Mouse (Mus musculus): ENCODE results near the gene Abr. TPM values are rescaled to one million over a fixed set of nuclear protein-coding genes. Genes with fewer than 3 reads are reported as not detected.
A peak's percentile ranks its signal among the peaks of the same experiment; 100 is the strongest.

The Abr gene
- polyA plus RNA-seq, 1 experiment from 2014 or later = 93.5 TPM

GRCm38 (mm10) chr11:76478676-76479655 lies 143.1 kb downstream of the Abr start:
- WGBS = 90% methylated on average over 13 of the region's 13 CpGs
- H3K27ac ChIP-seq = no peak overlapping the region
- peaks cover 39% of the 10 kb centered on the region for H3K36me3 ChIP-seq
- no peak for ATAC-seq
- peaks cover 35% of the 10 kb centered on the region for H3K4me1 ChIP-seq (replicated peaks)
- H3K9me3 ChIP-seq = no peaks in the 10 kb centered on the region
- H3K4me3 ChIP-seq (replicated peaks) = no peak overlapping the region
- no peak overlapping the region for H3K9ac ChIP-seq (replicated peaks)
- no peak overlapping the region for H3K4me2 ChIP-seq (replicated peaks)
- no peaks in the 10 kb centered on the region for H3K27me3 ChIP-seq

DNA sequence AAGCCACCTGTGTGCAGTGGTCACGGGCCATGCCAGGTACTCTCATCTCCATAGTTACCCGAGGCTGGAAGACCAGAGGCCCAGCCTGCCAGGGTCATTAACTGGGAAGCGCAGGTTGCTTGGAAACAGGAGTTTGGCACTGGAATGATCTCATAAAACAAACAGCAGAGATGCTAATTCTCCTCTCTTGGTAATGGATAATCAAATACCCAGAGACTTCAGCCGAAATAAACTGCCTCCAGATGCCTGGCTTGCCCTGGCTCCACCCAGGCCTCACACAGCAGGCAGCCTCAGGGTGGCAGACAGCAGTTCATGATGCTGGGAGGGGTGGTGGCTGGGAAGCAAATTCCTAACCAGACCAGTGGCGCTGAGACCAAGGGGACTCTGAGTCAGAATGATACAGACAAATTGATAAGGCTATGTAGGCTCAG lies 145.0 kb downstream of the Abr start:
- H3K27ac ChIP-seq = peak overlapping the region; percentile 44
- no peaks in the 10 kb centered on the region for H3K9me3 ChIP-seq
- no peak overlapping the region for H3K4me2 ChIP-seq (replicated peaks)
- no peak overlapping the region for H3K4me3 ChIP-seq (replicated peaks)
- H3K4me1 ChIP-seq (replicated peaks) = peaks cover 33% of the 10 kb centered on the region
- H3K27me3 ChIP-seq = no peaks in the 10 kb centered on the region
- 40% methylated on average over 5 of the region's 5 CpGs for WGBS
- peaks cover 39% of the 10 kb centered on the region for H3K36me3 ChIP-seq
- no peak overlapping the region for H3K9ac ChIP-seq (replicated peaks)
- ATAC-seq = no peak

GRCm38 (mm10) chr11:76476376-76477094 lies 145.6 kb downstream of the Abr start:
- peaks cover 36% of the 10 kb centered on the region for H3K36me3 ChIP-seq
- no peaks in the 10 kb centered on the region for H3K9me3 ChIP-seq
- 83% methylated on average over 8 of the region's 8 CpGs for WGBS
- peak overlapping the region; percentile 44 for H3K27ac ChIP-seq
- H3K9ac ChIP-seq (replicated peaks) = 0 out of 2 replicates have a peak overlapping the region, but pooled peaks have one; percentile 28
- peaks cover 39% of the 10 kb centered on the region for H3K4me1 ChIP-seq (replicated peaks)
- H3K4me2 ChIP-seq (replicated peaks) = no peak overlapping the region
- no peak overlapping the region for H3K4me3 ChIP-seq (replicated peaks)
- no peaks in the 10 kb centered on the region for H3K27me3 ChIP-seq
- ATAC-seq = no peak

GRCm38 (mm10) chr11:76472617-76473016 lies 149.5 kb downstream of the Abr start:
- peak overlapping the region; percentile 41 for H3K4me2 ChIP-seq (replicated peaks)
- no peaks in the 10 kb centered on the region for H3K9me3 ChIP-seq
- 15% methylated on average over 5 of the region's 5 CpGs for WGBS
- peak; percentile 46 for ATAC-seq
- no peaks in the 10 kb centered on the region for H3K27me3 ChIP-seq
- H3K9ac ChIP-seq (replicated peaks) = peak overlapping the region; percentile 39; the same call in 1 of the 2 replicates
- peaks cover 71% of the 10 kb centered on the region for H3K4me1 ChIP-seq (replicated peaks)
- H3K36me3 ChIP-seq = peaks cover 13% of the 10 kb centered on the region
- 0 out of 2 replicates have a peak overlapping the region, but pooled peaks have one; percentile 5 for H3K4me3 ChIP-seq (replicated peaks)
- H3K27ac ChIP-seq = peak overlapping the region; percentile 89

- peaks cover 6% of the 10 kb centered on the region; the same call in 1 of the 2 replicates for H3K36me3 ChIP-seq
- 0 out of 2 replicates have a peak, but pooled peaks have one; percentile 7 for ATAC-seq
- H3K4me1 ChIP-seq (replicated peaks) = peaks cover 86% of the 10 kb centered on the region
- H3K4me3 ChIP-seq (replicated peaks) = no peak overlapping the region
- peak overlapping the region; percentile 25; the same call in 1 of the 2 replicates for H3K9ac ChIP-seq (replicated peaks)
- 49% methylated on average over 11 of the region's 11 CpGs for WGBS
- peak overlapping the region; percentile 96 for H3K27ac ChIP-seq
- peak overlapping the region; percentile 19; the same call in 1 of the 2 replicates for H3K4me2 ChIP-seq (replicated peaks)
- H3K9me3 ChIP-seq = no peaks in the 10 kb centered on the region
- no peaks in the 10 kb centered on the region for H3K27me3 ChIP-seq
Measured at GRCm38 (mm10) chr11:76469311-76469998, 152.7 kb downstream of the Abr start.

GRCm38 (mm10) chr11:76468347-76468746 lies 153.8 kb downstream of the Abr start:
- Histone ChIP-seq H3K9me3 (no peaks in the 10 kb centered on the region), H3K4me1 (replicated peaks) (peaks cover 94% of the 10 kb centered on the region), H3K9ac (replicated peaks) (peak overlapping the region; percentile 84), H3K4me3 (replicated peaks) (peak overlapping the region; percentile 48), H3K27ac (peak overlapping the region; percentile 96), H3K27me3 (no peaks in the 10 kb centered on the region), H3K36me3 (peaks cover 16% of the 10 kb centered on the region), H3K4me2 (replicated peaks) (peak overlapping the region; percentile 73)
- 2% methylated on average over 6 of the region's 6 CpGs for WGBS
- ATAC-seq = peak; percentile 76

DNA sequence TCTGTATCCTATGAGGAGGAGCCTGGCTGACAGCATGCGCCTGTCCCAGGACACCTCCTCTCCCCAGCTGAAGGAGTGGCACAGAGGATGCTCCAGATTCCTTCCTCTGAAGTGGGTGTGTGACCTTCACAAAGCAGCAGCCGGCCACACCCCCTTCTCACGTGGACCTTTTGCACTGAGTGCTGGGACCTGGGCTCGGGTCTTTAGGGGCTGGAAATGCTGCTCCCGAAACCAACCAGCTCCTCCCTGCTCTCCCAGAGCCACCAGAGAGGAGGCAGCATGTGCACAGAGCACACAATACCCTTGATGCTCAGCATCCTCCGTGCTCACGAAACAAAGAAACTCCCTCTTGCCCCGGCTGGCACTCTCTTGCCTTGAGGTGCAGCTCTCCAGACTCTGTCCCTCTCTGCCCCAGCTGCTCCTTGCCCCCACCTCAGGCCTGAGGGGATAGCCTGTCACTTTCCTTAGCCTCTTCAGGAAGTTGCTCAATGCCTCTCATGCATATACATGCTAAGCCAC lies 154.6 kb downstream of the Abr start:
- Histone ChIP-seq H3K27ac (peak overlapping the region; percentile 96), H3K4me2 (replicated peaks) (peak overlapping the region; percentile 73), H3K27me3 (no peaks in the 10 kb centered on the region), H3K36me3 (peaks cover 24% of the 10 kb centered on the region), H3K4me3 (replicated peaks) (peak overlapping the region; percentile 48), H3K4me1 (replicated peaks) (peaks cover 87% of the 10 kb centered on the region), H3K9ac (replicated peaks) (peak overlapping the region; percentile 84), H3K9me3 (no peaks in the 10 kb centered on the region)
- ATAC-seq = peak; percentile 44
- 9% methylated on average over 8 of the region's 8 CpGs for WGBS

DNA sequence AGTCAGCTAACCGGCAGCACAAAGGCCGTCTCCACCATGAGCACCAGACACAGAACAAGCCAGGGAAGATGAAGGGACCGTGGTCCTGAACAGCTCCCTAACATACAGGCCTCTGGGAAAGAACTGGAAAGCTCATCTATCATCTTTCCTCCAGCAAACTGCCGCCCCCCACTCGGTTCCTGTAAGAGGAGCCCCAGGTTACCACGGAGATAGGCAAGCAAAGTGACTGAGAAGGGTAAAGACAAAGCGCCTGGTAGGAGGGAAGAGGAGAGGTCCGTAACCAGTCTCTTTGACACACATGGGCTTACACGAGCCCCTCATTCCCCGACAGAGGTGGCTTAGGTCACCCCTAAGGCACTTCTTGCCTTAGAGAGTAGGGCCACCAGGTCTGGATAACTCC lies 155.0 kb downstream of the Abr start:
- no peak for ATAC-seq
- WGBS = 17% methylated on average over 10 of the region's 10 CpGs

GRCm38 (mm10) chr11:76465879-76466278 lies 156.2 kb downstream of the Abr start:
- WGBS = 89% methylated on average over 4 of the region's 4 CpGs
- H3K9me3 ChIP-seq = no peaks in the 10 kb centered on the region
- 0 out of 2 replicates have a peak overlapping the region, but pooled peaks have one; percentile 84 for H3K9ac ChIP-seq (replicated peaks)
- H3K4me1 ChIP-seq (replicated peaks) = peaks cover 78% of the 10 kb centered on the region
- H3K36me3 ChIP-seq = peaks cover 38% of the 10 kb centered on the region
- H3K4me2 ChIP-seq (replicated peaks) = peak overlapping the region; percentile 73
- no peaks in the 10 kb centered on the region for H3K27me3 ChIP-seq
- H3K27ac ChIP-seq = no peak overlapping the region
- H3K4me3 ChIP-seq (replicated peaks) = 0 out of 2 replicates have a peak overlapping the region, but pooled peaks have one; percentile 48
- ATAC-seq = no peak

More for the DNA sequence above, 155.0 kb downstream of the Abr start:
- Histone ChIP-seq H3K9me3 (no peaks in the 10 kb centered on the region), H3K27ac (peak overlapping the region; percentile 96), H3K27me3 (no peaks in the 10 kb centered on the region), H3K4me2 (replicated peaks) (peak overlapping the region; percentile 73), H3K4me1 (replicated peaks) (peaks cover 87% of the 10 kb centered on the region), H3K36me3 (peaks cover 28% of the 10 kb centered on the region), H3K9ac (replicated peaks) (peak overlapping the region; percentile 84), H3K4me3 (replicated peaks) (peak overlapping the region; percentile 48)

DNA sequence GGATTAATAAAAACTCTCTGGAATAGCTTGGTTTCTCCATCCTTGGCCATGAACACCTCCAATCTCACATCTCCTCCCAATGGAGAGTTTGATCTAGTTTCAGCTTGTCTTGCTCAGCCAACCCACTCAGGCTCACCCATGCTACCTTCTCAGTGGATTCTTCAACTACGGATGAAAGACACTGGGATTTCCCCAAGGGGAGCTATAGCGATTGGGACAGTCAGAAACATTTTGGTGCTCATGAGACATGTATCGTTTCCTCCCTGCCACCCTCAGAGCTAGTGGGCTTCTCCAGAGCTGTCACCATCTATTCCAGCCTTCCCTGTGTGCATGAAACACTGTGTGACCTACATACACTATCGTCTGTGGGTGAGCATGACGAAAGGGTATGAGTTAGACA lies 160.4 kb downstream of the Abr start:
- no peak for ATAC-seq
- Histone ChIP-seq H3K27me3 (no peaks in the 10 kb centered on the region), H3K27ac (no peak overlapping the region), H3K9ac (replicated peaks) (no peak overlapping the region), H3K9me3 (no peaks in the 10 kb centered on the region), H3K4me1 (replicated peaks) (peaks cover 41% of the 10 kb centered on the region), H3K4me2 (replicated peaks) (no peak overlapping the region), H3K4me3 (replicated peaks) (no peak overlapping the region), H3K36me3 (peaks cover 69% of the 10 kb centered on the region)
- WGBS = 92% methylated on average over 5 of the region's 5 CpGs

GRCm38 (mm10) chr11:76461201-76461600 lies 160.9 kb downstream of the Abr start:
- H3K36me3 ChIP-seq = peaks cover 70% of the 10 kb centered on the region
- no peak overlapping the region for H3K9ac ChIP-seq (replicated peaks)
- no peak overlapping the region for H3K4me2 ChIP-seq (replicated peaks)
- no peak overlapping the region for H3K4me3 ChIP-seq (replicated peaks)
- no peak for ATAC-seq
- peaks cover 40% of the 10 kb centered on the region for H3K4me1 ChIP-seq (replicated peaks)
- H3K27me3 ChIP-seq = no peaks in the 10 kb centered on the region
- no peak overlapping the region for H3K27ac ChIP-seq
- WGBS = 78% methylated on average over 6 of the region's 6 CpGs
- no peaks in the 10 kb centered on the region for H3K9me3 ChIP-seq
